Mouse (Mus musculus) ovary, postnatal 36 days (tissue): ENCODE results near the gene 1700010B08Rik.

Source experiments
- DNase-seq: peaks from one replicate; pipeline ENCODE4 v3.0.0; 2022; ENCODE audit warnings: low spot score, mixed read lengths

1700010B08Rik gene

GRCm38 (mm10) chr2:173722251-173722857 is 3.1 kb downstream of the 1700010B08Rik start:
- DNase-seq = no peak

GRCm38 (mm10) chr2:173724382-173724781 is 5.2 kb downstream of the 1700010B08Rik start:
- no peak for DNase-seq

GRCm38 (mm10) chr2:173724940-173725807 is 6.0 kb downstream of the 1700010B08Rik start:
- DNase-seq = no peak

GRCm38 (mm10) chr2:173725819-173726218 is 6.6 kb downstream of the 1700010B08Rik start:
- no peak for DNase-seq

- DNase-seq = no peak
These were observed 11.3 kb downstream of the 1700010B08Rik start for GRCm38 (mm10) chr2:173730444-173730966.

- DNase-seq = no peak
These were observed 15.2 kb downstream of the 1700010B08Rik start for GRCm38 (mm10) chr2:173734426-173734825.

GRCm38 (mm10) chr2:173737222-173737989 is 18.2 kb downstream of the 1700010B08Rik start, which contains the start of gene Vapb:
Gene Vapb (plus strand): TSS chr2:173737511.
- DNase-seq = peak; percentile 100

GRCm38 (mm10) chr2:173738232-173738631 is 19.0 kb downstream of the 1700010B08Rik start:
- no peak for DNase-seq

GRCm38 (mm10) chr2:173739107-173739506 is 19.9 kb downstream of the 1700010B08Rik start:
- DNase-seq = no peak

- DNase-seq = no peak
These were observed 22.9 kb downstream of the 1700010B08Rik start for GRCm38 (mm10) chr2:173742090-173742489.

- DNase-seq = no peak
These were observed 23.5 kb downstream of the 1700010B08Rik start for GRCm38 (mm10) chr2:173742744-173743143.

- no peak for DNase-seq
These were observed 25.0 kb downstream of the 1700010B08Rik start for GRCm38 (mm10) chr2:173744070-173744815.

- no peak for DNase-seq
These were observed 29.9 kb downstream of the 1700010B08Rik start for GRCm38 (mm10) chr2:173748961-173749659.

- DNase-seq = no peak
These were observed 36.4 kb downstream of the 1700010B08Rik start for GRCm38 (mm10) chr2:173755433-173756144.

- no peak for DNase-seq
These were observed 38.5 kb downstream of the 1700010B08Rik start for GRCm38 (mm10) chr2:173757624-173758155.

GRCm38 (mm10) chr2:173760607-173761006 is 41.4 kb downstream of the 1700010B08Rik start:
- no peak for DNase-seq

- no peak for DNase-seq
These were observed 45.4 kb downstream of the 1700010B08Rik start for GRCm38 (mm10) chr2:173764629-173765028.

GRCm38 (mm10) chr2:173767959-173768595 is 48.9 kb downstream of the 1700010B08Rik start:
- no peak for DNase-seq

GRCm38 (mm10) chr2:173769183-173769582 is 50.0 kb downstream of the 1700010B08Rik start:
- no peak for DNase-seq
